29 mouse cellular contexts compared by ENCODE assay signal in genomic region chr4:63682441-63682840, GRCm38 (mm10). TPM values are rescaled to one million over a fixed set of nuclear protein-coding genes. Genes with fewer than 3 reads are reported as not detected.
"Had no signal": no experiment of that assay in that cellular context is flagged by ENCODE, and none has a peak within 500 bp of the region (broad histone marks: within the 10 kb centered on the region; RNA-seq: fewer than 3 reads in every experiment).

No protein-coding gene starts in this region.

- H3K36me3 ChIP-seq: heart, embryonic 10.5 days; heart, embryonic 12.5 days; hindbrain, embryonic 10.5 days; hindbrain, embryonic 12.5 days; kidney, embryonic 15.5 days; limb, embryonic 10.5 days; limb, embryonic 12.5 days had no signal

- H3K27me3 ChIP-seq: hindbrain, embryonic 12.5 days; kidney, embryonic 15.5 days; limb, embryonic 12.5 days had no signal

- H3K4me1 ChIP-seq: heart, embryonic 10.5 days; heart, embryonic 12.5 days; hindbrain, embryonic 10.5 days; hindbrain, embryonic 12.5 days; limb, embryonic 10.5 days; limb, embryonic 12.5 days had no signal

- DNase-seq: gastrocnemius, adult 2 months; gastrocnemius, postnatal 10 days; gastrocnemius, postnatal 25 days; heart, adult 18-20 months; heart, postnatal 10 days; heart, postnatal 4 days; kidney, adult 11 months; kidney, adult 2 months; kidney, adult 9 months; kidney, postnatal 14 days; kidney, postnatal 36 days; liver had no signal

- H3K9me3 ChIP-seq: heart, embryonic 10.5 days; heart, embryonic 12.5 days; hindbrain, embryonic 10.5 days; hindbrain, embryonic 12.5 days; kidney, embryonic 15.5 days; limb, embryonic 10.5 days; limb, embryonic 12.5 days had no signal

- H3K9ac ChIP-seq: heart, embryonic 12.5 days; hindbrain, embryonic 12.5 days; hindbrain, embryonic 14.5 days; kidney, embryonic 15.5 days; limb, embryonic 12.5 days had no signal

- H3K27ac ChIP-seq: gastrocnemius, adult 2 months; heart, embryonic 10.5 days; hindbrain, embryonic 10.5 days; hindbrain, embryonic 12.5 days; hindbrain, embryonic 14.5 days; kidney, embryonic 15.5 days; kidney, postnatal 0 days; layer of hippocampus, adult 2 months; limb, embryonic 10.5 days; limb, embryonic 12.5 days had no signal

- ATAC-seq: forebrain, embryonic 16.5 days; hindbrain, embryonic 16.5 days; inflammation-experienced regulatory T-cells, adult 6 months had no signal

- H3K4me3 ChIP-seq: gastrocnemius, adult 2 months; heart, embryonic 10.5 days; heart, embryonic 12.5 days; hindbrain, embryonic 10.5 days; hindbrain, embryonic 12.5 days; kidney, embryonic 15.5 days; layer of hippocampus, adult 2 months; limb, embryonic 10.5 days; limb, embryonic 12.5 days had no signal

- H3K4me2 ChIP-seq: heart, embryonic 12.5 days; hindbrain, embryonic 12.5 days; hindbrain, embryonic 14.5 days; kidney, embryonic 15.5 days; limb, embryonic 12.5 days; liver, embryonic 11.5 days had no signal

RNA-seq across cellular contexts. Expression of gene Gm11214, which starts 19.3 kb away (rescaled TPM):
- polyA plus RNA-seq: forebrain, embryonic 16.5 days; frontal cortex, adult 2 months; heart, embryonic 10.5 days; heart, embryonic 12.5 days; heart, embryonic 14.5 days; hindbrain, embryonic 10.5 days; hindbrain, embryonic 12.5 days; hindbrain, embryonic 14.5 days; hindbrain, embryonic 16.5 days; inflammation-experienced regulatory T-cells, adult 6 months; kidney, adult 2 months; kidney, embryonic 15.5 days; kidney, postnatal 0 days; limb, embryonic 10.5 days; limb, embryonic 12.5 days; limb, embryonic 14.5 days; liver, embryonic 11.5 days had no signal
